Mouse (Mus musculus) brain, adult 2 months (tissue): ENCODE data around the gene Zfp523.

Experiments
- DNase-seq: peaks from one replicate; pipeline ENCODE4 v3.0.0; 2011; ENCODE audit warnings: low read depth, low spot score

Zfp523 gene

DNA sequence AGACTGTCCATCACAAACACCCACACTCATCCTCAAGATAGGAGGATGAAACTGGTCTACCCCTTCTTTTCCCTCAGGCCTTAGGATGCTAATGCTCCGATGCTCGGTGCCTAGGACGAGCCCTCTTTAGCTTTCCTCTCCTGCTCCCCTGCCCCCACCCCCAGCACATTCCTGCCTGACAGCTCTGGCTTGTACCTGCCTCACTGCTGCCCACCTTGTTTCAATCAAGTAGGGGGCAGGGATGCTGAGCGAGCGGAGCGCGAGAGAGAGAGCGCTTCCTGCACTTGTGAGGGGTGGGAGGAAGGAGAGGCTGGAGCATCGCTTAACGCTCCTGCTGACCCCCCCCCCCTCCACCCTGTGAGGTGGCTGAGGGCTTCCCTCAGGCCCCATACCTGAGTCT, 16.6 kb upstream of the Zfp523 start:
- DNase-seq, result no peak

DNA sequence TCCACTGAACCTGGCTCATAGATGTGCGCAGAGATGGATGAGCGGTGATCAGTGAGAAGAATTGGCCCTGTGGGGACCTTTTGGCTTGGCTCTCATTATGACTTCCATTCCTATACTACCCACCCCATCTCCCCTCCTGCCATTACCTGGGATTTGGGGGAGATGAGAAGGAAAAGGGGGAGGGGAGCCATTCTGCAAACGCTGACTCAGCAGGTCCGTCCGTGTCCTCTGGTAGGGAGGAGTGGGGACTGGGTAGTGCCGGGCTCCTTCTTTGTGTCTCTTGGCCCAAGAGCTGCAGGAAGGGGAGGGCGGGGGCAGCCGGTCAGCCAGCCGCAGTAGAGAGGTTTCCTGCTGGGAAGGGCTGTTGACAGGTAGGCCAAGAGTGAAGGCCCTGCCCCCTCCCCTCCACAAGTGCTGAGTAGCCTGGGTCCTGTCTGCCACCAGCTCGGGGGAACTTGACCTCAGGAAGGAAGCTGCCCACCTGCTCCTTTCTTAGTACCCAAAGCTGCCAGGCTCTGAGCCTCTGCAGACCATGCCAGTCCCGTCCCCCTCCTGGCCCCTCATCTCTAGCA, 15.5 kb upstream of the Zfp523 start:
- DNase-seq, result no peak

DNA sequence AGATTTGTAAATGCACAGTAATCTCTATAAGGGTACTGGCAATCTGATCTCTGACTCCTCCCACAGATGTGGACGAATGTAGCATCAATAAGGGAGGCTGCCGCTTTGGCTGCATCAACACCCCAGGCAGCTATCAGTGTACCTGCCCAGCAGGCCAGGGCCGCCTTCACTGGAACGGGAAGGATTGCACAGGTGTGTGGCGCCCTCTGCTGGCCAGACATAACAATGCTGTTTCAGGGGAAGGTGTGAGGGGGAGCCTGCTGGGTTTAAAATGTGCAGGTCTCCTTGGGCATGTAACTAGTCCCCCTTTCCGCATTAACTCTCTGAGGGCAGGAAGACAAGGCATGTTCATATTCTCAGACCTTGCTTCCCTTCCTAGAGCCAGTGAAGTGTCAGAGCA, 13.3 kb upstream of the Zfp523 start:
- DNase-seq, result peak; percentile 81

DNA sequence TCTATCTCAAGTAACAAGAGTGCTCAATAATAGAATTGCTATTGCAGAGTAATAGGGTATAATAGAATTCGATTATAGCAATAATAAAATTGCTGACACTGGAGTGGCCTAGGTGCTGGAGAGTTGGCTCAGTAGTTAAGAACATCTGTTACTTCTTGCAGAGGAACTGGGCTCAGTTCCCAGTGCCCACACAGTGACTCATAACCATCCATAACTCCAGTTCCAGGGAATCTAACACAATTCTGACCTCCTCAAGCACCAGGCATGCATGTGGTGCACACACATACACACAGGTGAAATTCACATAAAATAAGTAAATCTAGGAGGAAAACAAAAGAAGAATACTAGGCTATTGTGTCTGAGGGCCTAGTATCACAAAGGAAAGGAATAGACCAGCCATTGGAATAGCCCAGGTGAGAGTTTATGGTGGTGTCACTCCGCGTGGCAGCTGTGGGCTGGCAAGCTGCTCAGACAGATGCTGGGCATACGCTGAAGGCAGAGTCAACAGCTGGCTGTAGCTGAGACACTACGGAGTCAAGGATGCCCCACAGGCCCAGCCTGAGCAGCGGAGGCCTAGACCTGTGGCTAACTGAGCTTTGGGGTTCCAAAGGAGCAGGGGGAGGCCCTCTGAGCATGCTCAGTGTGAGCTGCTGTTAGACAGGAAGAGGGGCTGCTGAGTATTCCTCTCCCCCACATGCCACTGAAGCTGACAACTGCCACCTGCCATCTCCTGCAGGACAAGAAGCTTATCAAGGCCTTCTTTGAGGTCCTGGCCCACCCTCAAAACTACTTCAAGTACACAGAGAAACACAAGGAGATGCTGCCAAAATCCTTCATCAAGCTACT, 6.2 kb upstream of the Zfp523 start:
- DNase-seq, result peak; percentile 89

DNA sequence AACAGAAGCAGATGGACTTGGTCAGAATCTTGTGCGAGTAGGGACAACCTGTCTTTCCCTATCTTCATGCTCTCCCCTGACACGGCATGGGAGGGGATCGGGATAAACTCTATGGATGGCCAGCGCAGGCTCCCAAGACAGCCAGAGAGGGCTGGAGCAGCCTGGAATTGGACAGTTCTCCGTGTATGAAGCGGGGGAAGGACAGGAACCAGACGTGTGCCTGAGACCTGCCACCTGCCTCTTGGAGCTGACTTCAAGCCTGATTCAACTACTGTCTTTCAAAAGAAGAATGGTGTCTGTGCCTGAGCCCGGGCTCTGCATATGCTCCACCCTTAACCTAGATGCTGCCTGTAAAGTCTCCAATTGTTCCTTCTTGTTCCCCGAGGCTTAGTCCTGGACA, 4.2 kb upstream of the Zfp523 start:
- no peak for DNase-seq

DNA sequence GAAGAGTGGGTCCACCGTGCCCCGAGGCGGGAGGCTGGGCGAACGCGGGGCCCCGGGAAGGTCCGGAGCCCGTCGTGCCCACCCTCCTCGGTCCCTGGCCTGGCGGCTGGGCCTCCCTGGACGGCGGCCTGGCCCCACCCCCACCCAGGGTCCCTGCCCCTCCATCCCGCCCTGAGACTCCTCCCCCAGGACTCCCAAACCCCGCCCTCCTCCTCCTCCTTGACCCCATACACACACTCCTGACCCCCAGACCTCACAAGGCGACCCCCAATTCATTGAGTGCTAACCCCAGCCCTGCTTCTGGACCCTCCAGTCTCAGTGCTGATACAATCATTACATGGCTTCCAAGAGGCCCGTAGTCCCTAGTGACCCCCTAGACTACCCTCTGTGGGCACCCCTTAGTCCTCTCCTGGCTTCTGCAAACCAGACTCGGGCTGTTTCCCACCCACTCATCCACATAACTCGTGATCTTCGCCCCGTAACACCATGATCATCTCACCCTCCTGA, 664 bp downstream of the Zfp523 start:
- peak; percentile 57 for DNase-seq

DNA sequence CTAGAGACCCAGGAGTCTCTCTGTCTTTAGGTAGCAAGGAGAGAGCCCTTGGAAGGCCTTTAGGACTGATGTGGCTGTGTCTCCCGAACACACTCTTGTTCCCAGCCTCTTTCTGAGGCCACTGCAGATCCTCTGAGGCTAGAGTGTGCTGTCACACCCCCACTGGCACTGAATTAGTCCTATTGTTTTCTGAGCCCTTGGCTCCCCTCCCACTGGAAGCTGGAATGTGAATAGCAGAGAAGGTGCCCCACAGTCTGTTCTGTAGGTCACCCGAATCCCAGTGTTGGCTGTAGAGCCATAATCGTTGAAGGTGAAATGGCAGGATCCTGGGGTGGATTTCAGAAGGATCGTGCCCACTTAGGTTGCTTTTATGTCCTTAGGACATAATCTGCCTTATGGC, 3.4 kb downstream of the Zfp523 start:
- peak; percentile 56 for DNase-seq

DNA sequence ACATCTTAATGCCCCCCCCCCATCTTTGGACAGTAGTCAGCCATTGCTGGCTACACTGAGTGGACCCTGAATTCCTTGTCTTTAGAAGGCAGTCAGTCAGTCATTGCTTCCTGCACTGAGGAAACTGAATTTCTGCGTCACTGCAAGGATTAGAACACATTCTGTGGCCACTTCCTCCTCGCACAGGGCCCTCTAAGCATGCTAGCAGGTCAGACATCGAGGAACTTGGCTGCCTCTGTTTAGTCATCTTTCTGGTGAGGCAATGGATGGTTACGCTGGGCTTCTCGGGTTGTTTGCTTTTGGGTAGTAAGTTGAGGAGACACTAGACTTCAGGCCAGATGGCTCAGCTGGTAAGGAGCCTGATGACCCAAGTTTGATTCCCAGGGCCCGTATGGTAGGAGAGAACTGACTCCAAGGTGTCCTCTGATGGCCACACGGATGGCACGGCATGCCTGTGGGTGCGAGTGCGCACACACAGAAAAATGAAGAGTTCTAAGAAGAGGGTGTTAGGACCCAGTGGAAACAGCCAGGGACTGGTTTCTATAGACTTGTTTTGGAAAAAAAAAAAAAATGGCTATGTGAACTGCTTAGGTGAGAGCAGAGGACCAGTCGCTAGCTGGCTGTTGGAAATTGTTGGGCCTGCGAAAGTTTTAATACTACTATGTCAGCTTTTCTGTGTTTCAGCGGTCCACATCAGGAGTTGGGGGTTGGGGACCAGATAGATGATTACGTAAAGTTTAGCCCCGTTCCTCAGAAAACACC, 4.0 kb downstream of the Zfp523 start:
- DNase-seq, result no peak

DNA sequence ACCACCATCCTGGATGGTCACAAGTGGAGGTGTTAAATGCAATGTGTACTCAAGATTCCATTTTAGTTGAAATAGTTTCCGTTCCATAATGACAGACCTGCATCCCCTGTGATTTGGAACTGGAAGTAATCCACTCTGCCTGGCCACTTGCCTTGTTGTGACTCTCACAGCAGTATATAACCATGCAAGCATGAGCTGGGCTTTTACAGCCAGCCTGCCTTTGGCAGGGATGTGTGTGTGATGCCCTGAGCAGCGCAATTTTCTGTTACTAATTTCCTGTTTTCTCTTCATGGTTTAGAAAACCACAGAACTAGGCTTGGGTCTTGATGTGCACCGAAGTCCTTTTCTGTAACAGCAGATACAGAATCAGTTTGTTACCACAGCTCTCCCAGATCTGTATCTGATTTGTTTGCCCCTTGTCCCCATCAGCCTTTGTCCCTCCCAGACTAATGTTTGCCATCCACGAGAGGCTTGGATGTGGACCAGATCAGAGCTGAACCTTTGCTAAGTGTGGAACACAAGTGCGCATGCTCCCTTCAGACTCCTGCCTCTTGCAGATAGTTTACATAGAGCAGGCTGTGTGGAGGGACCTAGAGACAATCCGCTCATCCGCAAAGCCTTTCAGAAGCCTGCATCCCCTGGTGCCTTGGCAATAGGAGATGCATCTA, 8.2 kb downstream of the Zfp523 start:
- peak; percentile 40 for DNase-seq

DNA sequence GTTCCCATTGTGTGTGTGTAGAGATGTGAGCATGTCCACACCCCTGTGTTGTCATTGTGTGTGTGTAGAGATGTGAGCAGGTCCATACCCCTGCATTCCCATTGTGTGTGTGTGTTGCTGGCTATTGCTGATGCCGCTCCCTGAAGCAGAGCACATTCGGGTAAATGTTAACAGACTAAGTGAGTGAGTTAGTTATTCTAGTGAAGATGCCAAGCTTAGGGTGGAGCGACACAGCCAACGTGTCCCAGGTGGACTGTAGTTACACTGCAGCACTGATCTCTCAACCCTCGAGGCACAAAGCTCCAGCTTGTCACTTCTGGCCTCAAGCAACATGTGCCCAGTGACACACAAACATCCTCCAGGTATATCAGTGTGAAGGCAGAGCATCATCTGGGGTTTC, 11.4 kb downstream of the Zfp523 start:
- no peak for DNase-seq

DNA sequence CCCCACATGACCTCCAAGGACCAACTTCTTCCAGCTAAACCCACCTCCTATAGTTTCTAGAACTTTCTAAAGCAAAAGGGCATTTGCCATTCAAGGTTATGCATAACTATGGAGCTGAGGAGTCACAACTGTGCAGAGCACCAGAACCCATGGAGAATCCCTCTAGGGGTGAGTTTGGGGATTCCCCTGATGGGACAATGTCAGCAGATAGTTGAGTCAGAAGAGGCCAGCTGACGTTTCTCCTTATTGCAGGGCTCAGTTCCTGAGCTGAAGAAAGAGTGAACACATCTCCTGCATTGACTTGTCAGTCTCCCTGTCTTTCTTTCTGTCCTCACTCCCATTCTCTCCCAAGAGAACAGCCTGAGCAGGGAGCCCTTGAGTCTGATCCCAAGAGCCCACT, 15.8 kb downstream of the Zfp523 start:
- no peak for DNase-seq

DNA sequence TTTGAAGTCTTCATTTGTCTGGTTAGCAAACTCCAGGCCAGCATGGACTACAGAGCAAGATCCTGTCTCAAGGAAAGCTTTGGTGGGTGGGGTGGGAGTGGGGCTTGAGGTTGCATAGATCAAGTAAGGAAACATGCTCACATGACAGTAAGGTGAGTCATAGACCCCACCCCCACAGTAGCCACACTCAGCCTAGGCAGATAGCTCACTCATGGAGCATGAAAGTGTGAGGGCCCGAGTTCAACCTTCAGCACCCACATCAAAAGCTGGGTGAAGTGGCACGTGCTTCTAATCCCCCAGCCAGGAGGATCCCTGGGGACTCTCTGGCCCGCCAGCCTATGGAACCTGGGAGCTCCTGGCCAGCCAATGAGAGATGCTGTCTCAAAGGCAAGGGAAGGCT, 16.6 kb downstream of the Zfp523 start:
- DNase-seq, result peak; percentile 48

DNA sequence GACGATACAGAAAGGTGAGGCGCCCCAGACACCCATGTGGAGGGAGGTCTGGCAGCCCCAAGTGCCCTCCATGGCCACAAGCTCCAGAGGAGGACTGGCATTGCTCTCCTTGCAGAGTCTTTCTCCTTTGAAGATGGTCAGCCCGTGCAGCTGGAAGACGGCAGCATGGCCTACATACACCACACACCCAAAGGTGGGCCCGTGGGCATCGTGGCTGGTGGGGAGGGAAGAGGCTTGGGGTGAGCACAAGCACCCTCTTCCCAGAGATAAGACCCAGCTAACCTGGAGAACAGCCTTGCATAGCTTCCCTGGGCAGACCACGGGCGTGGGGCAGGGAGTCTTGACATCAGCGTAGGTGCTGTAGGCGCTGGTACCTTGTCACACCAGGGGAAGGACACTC, 18.1 kb downstream of the Zfp523 start:
- DNase-seq, result no peak

DNA sequence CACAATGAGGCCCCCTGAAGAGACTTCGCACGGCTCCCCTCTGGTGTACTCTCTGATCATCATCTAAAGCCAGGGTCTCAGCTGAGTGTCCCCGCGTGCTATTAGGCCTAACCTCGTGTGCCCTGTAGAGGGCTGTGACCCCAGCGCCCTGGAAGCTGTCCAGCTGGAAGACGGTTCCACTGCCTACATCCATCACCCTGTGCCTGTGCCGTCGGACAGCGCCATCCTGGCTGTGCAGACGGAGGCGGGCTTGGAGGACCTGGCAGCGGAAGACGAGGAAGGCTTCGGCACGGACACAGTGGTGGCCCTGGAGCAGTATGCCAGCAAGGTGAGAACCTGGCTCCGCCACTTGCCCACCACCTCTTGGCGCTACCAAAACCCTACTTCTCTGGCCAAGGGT, 20.7 kb downstream of the Zfp523 start:
- no peak for DNase-seq

DNA sequence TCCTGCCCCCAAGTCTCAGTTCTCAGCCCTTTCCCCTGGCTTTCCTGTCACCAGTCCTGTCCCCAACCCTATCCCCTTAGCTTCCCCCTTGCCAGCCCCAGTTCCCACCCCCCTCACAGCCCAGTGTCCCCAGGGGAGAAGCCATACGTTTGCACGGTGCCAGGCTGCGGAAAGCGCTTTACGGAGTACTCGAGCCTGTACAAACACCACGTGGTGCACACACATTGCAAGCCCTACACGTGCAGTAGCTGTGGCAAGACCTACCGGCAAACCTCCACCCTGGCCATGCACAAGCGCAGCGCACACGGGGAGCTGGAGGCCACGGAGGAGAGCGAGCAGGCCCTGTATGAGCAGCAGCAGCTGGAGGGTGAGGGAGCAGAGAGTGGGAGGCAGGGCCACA, 25.1 kb downstream of the Zfp523 start:
- no peak for DNase-seq

DNA sequence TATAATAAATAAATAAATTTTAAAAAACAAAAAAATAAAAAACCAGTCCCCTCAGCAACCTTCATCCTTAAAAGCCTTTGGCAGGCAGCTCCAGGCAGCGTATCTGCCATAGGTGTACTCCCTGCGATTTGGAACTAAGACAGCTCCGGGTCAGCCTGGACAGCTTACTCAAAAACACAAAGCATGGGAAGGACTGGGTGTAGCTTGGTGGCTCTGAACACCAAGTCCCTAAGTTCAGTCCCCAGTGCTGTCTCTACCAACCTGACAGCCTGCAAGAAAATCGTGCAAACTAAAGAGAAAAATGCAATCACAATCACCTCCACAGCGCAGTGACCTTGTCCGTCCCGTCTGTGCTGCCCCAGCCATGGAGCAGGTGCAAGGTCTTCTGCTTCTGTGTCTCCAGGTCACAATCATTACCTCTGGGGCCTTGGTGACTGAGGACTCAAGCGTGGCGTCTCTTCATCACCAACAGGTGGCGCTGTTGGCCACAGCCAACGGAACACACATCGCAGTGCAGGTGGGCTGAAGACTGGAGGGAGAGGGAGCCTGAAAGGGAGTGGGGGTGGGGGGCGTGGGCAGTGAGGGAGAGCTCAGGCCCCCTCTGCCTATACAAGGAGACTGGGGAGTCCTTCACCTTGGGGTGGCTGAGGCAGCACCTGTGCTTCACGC, 27.3 kb downstream of the Zfp523 start:
- peak; percentile 74 for DNase-seq

DNA sequence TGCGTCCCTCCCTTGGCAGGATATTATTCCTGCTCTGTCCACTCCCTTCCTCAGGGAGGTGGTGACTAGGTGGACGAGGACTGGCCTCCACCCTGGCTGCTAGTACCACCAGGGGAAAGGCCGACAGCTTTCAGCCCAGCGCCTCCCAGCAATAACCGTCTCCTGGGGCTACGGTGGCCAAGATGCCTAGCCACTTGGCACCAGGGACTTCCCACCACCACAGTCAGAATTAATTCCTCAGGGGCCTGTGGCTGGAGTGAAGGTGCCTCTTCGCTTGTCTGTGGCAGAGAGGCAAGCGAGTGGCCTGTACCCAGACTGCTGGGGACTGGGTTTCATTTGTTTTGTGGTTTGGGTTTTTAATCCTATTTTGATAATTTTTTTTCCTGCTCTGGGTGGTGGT, 28.5 kb downstream of the Zfp523 start:
- no peak for DNase-seq

DNA sequence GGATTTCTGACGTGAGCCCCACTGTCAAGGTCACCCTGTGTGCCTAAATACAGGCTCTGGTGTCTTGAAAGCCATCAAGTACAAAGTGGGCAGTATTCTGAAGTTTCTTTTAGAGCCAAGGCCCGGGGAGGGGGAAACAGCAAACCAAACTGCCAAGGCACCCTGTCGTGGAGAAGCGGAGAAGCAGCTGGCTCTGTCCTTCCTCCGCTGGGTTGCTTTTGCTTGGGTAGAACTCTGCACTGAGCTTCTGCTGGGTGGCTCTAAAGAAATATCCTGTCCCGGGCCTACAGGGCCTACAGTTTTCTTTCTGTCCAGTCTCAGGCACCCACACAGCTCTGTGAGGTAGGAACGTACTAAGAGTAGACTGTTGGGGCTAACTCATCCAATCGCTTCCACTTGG, 30.2 kb downstream of the Zfp523 start:
- no peak for DNase-seq

DNA sequence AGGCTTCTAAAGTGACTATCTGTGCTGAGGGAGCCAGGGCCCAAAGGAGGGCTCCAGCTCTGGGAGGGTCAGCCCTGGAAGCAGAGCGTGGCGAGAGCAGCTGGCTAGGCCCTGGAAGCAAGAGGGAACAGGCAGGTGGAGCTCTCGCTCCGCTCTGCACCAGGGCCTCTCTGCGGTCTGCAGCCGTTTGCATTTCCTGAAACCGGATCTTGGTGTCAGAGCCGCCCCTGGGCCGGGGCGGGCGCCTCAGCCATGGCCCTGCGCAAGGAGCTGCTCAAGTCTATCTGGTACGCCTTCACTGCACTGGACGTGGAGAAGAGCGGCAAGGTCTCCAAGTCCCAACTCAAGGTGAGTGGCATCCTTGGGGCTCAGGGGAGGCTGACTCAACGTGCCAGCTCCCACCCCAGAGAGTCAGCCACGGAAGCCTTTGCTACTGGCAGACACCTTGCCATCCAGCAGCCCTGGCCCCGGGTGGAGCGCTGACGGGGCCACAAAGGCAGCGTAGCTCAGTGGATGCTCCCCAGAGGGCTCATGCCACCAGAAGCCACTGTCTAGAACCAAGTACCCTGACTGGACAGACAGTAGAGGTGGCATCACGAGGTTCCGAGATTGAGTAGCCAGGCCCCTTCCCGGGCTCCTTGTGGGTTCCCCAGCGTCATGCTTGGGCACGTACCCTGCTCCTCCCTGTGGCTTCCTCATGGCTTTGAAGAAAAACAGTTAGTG, 30.8 kb downstream of the Zfp523 start, which contains the start of gene Def6:
Gene Def6 (plus strand): TSS at position 188 of the 723 bp plus-strand sequence.
- DNase-seq, result peak; percentile 63

DNA sequence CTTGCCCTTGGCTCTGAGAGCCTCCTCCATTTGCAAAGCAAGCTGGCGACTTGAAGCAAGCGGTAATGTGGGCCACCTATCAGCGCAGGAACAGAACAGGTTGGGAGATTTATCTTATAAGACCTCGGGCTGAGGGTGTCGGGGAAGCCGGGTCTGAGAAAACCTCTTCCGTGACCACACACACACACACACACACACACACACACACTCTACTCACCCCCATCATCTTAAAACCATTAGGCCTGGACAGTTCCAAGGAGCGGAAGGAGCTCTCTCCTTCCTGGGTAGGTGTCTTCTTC, 31.3 kb downstream of the Zfp523 start:
- DNase-seq, result no peak
